Mouse (Mus musculus) heart, adult 18-20 months (tissue): ENCODE measurements around the gene Rabggta. TPM values are rescaled to one million over a fixed set of nuclear protein-coding genes. Genes with fewer than 3 reads are reported as not detected.

ENCODE experiments used
- DNase-seq, 2 experiments: peaks; one replicate each; pipeline ENCODE4 v3.0.0; 2021 to 2022; ENCODE audit warnings: mixed read lengths in 1 of 2
- long read RNA-seq, 2 experiments: library from polyadenylated mRNA; stranded (forward); transcript quantifications; one replicate each; pipeline ENCODE4 v2.0.0; 2021
- total RNA-seq, 2 experiments: library from RNA; stranded (reverse); gene quantifications; 2 replicates each; pipeline ENCODE4 v1.2.3; 2021

Rabggta gene
- total RNA-seq: 10 to 100 TPM; 14.8 to 15.8 TPM
- long read RNA-seq, experiment 1, transcript Rabggta-202 (17 exons, 1,886 nt): major isoform, 11 of 15 reads
- long read RNA-seq, experiment 1, partial matches to known transcripts: 1 of 15 reads
- long read RNA-seq, experiment 1, other reads (novel, unspliced or antisense): 2 of 15 reads
- long read RNA-seq, experiment 2, transcript Rabggta-202 (17 exons, 1,886 nt): major isoform, 5 of 5 reads
- long read RNA-seq, experiment 2, partial matches to known transcripts: 0 of 5 reads
- long read RNA-seq, experiment 2, other reads (novel, unspliced or antisense): 0 of 5 reads

- peak; percentile 92 for DNase-seq
These were observed at the start of gene Rabggta for GRCm38 (mm10) chr14:55721700-55722437. Rabggta (minus strand) TSS chr14:55722263.

DNA sequence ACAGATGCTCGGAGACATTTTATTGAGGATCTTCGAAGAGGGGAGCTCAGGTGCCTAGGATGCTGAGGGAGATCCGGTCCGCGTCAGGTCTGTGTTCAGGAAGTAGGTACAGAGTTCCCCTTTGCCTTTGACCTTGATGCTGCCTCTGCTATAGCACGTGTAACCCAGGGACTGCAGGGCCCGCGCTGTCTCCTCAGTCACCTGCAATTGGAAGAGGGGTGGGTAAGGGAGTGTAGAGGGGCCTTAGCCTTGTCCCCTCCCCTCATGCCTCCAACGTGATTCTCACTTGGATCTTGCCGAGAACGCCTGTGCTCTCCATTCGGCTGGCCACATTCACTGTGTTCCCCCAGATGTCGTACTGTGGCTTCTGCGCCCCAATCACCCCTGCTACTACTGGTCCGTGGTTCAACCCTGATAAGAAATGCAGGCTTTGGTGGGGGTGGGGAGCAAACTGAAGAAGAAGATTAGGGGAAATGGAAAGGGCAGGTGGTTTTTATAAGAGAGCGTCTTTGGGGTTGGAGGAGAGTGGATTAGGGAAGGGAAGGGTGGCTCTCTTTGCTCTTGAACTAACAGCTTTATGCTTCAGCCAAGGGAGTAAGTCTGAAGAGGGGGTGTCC, 47.1 kb upstream of the Rabggta start:
- DNase-seq: no peak

- DNase-seq: no peak
These were observed 46.5 kb upstream of the Rabggta start for GRCm38 (mm10) chr14:55768555-55768954.

- peak; percentile 53 to 64 for DNase-seq
These were observed 45.7 kb upstream of the Rabggta start for GRCm38 (mm10) chr14:55767519-55768414.

DNA sequence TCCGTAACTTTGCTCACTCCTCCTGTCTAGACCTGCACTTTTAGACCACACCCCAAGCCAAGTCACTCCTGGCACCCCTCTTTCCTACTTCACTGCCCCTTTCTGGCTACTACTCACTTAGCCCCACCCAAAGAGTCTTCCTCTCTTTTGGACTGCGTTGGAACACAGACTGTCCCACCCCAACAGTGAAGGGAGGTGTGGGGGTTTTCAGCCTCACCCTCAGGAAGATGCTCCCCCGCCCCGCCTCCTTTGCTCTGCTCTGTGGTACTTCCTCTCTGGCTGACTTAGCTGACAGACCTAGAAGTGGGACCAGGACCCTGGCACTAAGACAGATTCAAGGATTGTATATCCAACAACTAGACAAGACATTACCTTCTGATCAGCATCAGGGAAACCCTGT, 43.6 kb upstream of the Rabggta start, which contains the start of gene Ltb4r1:
Gene Ltb4r1 (plus strand): TSS at position 267 of the 400 bp plus-strand sequence.
- no peak for DNase-seq

GRCm38 (mm10) chr14:55763166-55763565, 41.1 kb upstream of the Rabggta start:
- peak; percentile 46 to 50 for DNase-seq

DNA sequence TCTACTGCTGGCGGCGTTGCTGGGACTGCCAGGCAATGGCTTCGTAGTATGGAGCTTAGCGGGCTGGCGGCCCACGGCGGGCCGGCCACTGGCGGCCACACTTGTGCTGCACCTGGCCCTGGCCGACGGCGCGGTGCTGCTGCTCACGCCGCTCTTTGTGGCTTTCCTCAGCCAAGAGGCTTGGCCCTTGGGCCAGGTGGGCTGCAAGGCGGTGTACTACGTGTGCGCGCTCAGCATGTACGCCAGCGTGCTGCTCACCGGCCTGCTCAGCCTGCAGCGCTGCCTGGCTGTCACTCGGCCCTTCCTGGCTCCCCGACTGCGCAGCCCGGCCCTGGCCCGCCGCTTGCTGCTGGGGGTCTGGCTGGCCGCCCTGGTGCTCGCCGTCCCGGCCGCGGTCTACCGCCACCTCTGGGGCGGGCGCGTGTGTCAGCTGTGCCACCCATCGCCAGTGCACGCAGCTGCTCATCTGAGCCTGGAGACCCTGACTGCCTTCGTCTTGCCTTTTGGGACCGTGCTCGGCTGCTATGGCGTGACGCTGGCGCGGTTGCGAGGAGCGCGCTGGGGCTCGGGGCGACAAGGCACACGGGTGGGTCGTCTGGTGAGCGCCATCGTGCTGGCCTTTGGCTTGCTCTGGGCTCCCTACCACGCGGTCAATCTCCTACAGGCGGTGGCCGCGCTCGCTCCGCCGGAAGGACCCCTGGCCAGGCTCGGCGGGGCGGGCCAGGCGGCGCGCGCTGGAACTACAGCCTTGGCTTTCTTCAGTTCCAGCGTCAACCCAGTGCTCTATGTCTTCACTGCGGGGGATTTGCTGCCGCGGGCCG, 40.1 kb upstream of the Rabggta start:
- peak in 1 of 2 experiments; percentile 64 for DNase-seq

GRCm38 (mm10) chr14:55761163-55761562, 39.1 kb upstream of the Rabggta start, which contains the start of gene Ltb4r2:
Ltb4r2 (plus strand) TSS chr14:55761428.
- no peak for DNase-seq

DNA sequence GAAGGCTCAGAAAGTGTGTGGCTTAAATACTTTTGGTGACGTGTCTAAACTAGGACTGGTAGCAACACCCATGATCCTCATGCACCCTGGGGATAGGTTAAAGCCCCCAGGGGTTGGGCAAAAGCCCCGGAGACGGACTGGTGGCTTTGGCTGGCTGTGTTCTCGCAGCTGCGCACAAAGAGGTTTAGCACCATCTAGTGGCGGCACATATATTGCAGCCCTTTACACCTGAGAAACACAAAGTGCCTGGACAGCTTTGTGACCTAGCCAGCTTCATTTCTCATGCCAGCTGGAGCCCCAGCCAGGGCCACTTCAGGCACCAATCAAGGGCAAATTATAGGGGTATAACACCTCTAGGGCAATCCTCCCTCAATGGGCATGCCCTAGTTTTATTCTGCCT, 38.1 kb upstream of the Rabggta start:
- DNase-seq: peak; percentile 82 to 93

DNA sequence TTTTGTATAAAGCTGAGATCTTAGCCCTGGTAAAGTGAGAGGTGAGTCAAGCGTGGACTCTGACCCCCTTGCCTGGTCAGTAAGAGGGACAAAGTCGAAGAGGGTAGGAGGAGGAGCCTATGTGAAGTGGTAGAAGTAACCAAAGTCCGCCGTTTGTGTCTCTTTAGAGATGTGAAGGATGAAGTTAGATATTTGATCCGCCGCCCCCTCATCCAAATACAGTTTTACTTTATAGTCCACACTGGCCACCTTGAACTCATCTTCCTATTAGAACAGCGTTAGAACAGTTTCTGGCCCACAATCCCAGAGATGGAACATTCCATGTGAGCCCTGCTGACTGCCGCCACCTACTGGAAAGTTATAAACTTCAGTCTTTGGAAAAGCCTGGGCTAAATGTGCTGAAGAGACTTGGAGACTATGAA, 36.3 kb upstream of the Rabggta start, which contains the start of gene Cideb:
Gene Cideb (minus strand): TSS at position 96 of the 422 bp plus-strand sequence.
- peak; percentile 49 to 68 for DNase-seq

GRCm38 (mm10) chr14:55757566-55757965, 35.5 kb upstream of the Rabggta start:
- no peak for DNase-seq

DNA sequence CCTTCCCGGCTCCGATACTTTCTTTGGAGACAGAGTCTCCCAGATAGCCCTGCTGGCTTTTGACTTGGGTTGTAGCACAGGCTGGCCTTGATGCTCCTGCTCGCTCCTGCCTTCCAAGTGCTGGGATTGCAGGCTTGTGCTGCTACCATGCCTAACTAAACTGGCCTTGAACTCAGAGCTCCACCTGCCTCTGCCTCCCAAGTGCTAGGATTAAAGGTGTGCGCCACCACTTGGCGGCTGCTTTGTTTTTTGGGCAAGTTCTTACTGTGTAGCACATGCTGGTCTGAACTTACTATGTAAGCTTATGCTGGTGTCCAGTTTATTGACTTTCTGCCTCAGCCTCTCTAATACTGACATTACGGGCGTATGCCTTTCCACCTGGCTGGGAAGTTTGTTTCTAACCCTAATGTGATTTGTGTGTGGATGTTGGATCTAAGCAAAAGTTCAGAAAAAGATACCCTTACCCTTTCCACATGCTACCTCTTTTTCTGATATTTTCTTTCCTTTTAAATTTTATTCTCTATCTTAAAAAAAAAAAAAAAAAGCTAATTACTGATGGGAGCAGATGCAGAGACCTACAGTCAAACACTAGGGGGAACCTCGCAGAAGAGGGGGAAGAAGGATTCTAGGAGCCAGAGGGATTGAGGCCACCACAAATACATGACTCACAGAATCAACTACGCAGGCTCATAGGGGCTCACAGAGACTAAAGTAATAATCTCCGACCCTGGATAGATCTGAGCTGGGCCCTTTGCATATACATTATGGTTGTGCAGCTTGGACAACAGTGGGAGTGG, 25.2 kb upstream of the Rabggta start:
- DNase-seq: no peak

DNA sequence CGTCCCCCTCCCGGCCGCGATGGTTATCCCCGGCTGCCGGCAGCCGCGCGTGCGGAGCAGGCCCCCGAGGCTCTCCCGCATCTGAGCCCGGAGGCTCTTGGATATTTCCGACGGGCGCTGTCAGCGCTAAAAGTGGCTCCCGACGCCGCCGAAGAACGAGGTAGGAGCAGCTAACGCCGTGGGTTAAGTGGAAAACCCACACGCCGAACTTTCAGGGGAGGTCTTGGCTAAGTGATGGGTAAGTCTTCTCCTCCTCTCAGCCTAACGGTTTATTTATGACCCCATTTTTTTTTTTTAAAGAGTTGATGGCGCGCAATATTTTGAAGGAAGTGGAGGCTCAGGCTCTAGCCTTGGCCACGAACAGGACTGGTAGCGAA, 23.8 kb upstream of the Rabggta start:
- DNase-seq: no peak

DNA sequence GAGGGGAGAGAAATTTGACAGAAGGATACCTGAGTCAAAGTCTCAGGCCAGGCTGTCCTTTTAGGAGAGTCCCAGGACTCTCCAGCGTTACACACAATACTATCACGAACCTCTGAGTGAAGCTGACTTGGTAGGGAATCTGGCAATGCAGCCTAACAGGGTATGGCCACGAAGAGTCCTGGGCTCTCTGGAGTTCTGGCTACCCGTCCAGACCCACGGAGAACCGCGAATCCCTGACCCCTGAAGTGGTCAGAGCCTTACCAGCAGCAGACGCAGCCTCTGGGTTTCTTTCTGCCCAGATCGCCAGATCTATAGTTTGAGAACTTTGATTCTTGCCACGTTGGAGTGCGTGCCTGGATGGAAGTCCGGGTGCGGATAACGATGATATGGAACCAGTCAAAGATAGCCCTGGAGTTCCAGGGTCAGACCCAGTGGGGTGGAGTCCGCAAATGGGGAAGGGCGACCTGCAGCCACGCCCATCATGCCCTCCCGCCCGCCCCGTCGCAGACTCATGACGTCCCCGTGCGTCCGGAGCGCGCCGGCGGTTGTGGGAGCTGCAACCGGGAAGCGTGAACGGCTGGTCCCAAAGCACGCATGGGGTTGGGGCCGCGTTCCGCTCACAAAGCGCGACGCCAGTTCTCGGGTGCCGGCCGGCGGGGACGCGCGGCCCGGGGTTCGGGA, 23.3 kb upstream of the Rabggta start, which contains the start of the genes Dhrs1 and Nop9:
Gene Dhrs1 (minus strand): TSS at position 511 of the 681 bp plus-strand sequence.
Gene Nop9 (plus strand): TSS at position 514 of the 681 bp plus-strand sequence.
- DNase-seq: peak; percentile 91 to 92

DNA sequence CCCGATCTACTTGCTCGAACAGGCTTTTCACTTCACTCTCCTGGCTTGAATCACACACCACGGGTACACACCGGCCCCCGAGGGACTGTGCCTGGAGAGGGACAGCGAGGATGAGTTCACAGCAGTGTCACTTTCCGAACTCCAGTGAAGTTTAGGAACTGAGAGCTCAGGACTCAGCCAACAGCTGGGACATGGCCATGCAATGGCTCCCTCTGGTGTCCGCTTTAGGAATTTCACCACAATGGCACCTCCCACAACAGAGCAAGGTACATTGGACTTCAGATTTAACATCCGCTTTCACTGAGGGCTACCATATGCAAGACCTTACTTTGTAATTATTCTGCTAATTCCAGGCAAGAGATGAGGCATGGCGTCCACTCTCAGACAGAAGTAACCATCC, 21.6 kb upstream of the Rabggta start:
- DNase-seq: peak; percentile 87 to 93

GRCm38 (mm10) chr14:55737086-55737687, 15.1 kb upstream of the Rabggta start:
- no peak for DNase-seq

DNA sequence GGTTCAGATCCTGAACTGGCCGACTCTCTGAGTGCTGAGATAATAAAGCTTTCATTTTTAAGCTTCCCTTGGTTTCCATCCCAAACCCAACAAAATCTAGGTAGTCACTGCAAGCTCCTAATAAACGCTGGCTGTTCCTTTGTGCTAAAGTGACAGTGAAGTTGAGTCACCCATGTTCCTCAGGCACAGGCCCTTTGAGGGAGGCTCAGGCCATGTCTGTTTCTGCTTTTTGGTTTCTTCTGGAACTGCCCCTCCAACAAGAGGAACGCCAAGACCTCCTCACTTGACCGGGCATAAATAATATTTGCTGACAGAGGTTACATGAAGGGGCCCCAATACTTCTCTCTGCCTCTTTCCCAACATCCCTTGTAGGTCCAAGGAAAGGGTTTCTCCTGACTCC, 13.7 kb upstream of the Rabggta start:
- DNase-seq: no peak

GRCm38 (mm10) chr14:55735334-55735733, 13.3 kb upstream of the Rabggta start:
- DNase-seq: no peak

DNA sequence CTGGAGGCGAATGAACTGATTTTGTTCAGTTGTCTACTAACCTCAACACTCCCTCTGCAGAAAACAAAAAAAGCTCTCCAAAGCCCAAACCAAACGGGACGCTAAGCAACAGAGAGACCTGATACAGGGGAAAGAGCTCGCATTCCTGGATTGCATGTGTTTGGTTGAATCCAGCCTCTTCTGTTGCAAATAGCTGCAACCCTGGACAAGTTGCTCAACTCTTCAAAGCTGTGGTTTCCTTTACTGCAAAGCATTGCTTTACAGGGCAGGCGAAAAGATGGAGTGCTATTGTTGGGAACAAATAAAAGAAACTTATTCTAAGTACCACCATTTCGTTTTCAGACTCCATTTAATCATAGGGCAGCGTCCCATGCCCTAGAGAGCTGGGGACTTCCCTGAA, 12.8 kb upstream of the Rabggta start:
- no peak for DNase-seq
